Mouse (Mus musculus) bone marrow, adult 2 months (tissue): ENCODE measurements around the gene Ccdc92.

Experiments
- CTCF ChIP-seq: fragments of 200-500 bp; IDR thresholded peaks from 2 replicates; pipeline ENCODE4 v1.5.1; 2011; ENCODE audit warnings: low read length, control low read depth; ENCODE audit not compliant: control insufficient read depth, insufficient read depth
- POLR2A ChIP-seq: fragments of 200-500 bp; IDR thresholded peaks from 2 replicates; pipeline ENCODE4 v1.6.1; 2011; ENCODE audit warnings: low read depth, mild to moderate bottlenecking, control low read depth, low read length, borderline replicate concordance; ENCODE audit not compliant: control insufficient read depth

- TF ChIP-seq POLR2A (no peak), CTCF (peak; percentile 84)
Observed at GRCm38 (mm10) chr5:124908860-124909259, 46.6 kb upstream of the Ccdc92 start.
